In the genomic region with DNA sequence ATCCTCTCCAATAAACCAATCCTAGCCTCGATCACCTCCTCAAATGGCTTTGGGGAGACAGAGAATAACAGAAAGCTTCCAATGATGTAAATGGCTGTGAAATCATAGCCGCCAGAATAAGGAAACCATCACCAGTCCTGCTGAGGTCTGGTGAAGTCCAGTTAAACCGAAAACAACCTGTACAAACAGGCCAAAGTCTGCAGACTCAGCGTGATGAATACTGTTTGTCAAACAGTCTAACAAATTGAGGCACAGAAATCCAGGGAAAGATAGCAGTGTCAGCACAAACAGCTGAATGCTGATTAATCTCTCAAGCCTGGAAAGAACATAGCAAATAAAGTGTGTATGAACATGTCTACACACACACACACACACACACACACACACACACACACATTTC, we compare ENCODE assay signal across 21 mouse cellular contexts.
"Had no signal": no experiment of that assay in that cellular context is flagged by ENCODE, and none has a peak within 500 bp of the region (broad histone marks: within the 10 kb centered on the region; RNA-seq: fewer than 3 reads in every experiment).

No protein-coding gene starts in this region.

- H3K27me3 ChIP-seq: intestine, embryonic 15.5 days; kidney, embryonic 15.5 days; midbrain, embryonic 12.5 days; midbrain, embryonic 15.5 days; stomach, embryonic 15.5 days had no signal

- DNase-seq: kidney, adult 11 months; kidney, adult 8-10 months; kidney, postnatal 10 days; kidney, postnatal 36 days; layer of hippocampus, postnatal 36 days; lung, embryonic 14.5 days; retina, postnatal 1 day; right cerebral cortex, postnatal 25 days; spleen, adult 18-20 months; thymus, adult 18-20 months; thymus, postnatal 36 days had no signal

- H3K9ac ChIP-seq: intestine, embryonic 15.5 days; kidney, embryonic 15.5 days; liver, embryonic 14.5 days; lung, embryonic 14.5 days; midbrain, embryonic 12.5 days; midbrain, embryonic 15.5 days; stomach, embryonic 15.5 days had no signal

- H3K9me3 ChIP-seq: intestine, embryonic 15.5 days; kidney, embryonic 15.5 days; midbrain, embryonic 12.5 days; midbrain, embryonic 15.5 days; stomach, embryonic 15.5 days had no signal

- ATAC-seq: intestine, embryonic 15.5 days; lung, postnatal 0 days; midbrain, embryonic 15.5 days had no signal

- H3K27ac ChIP-seq: intestine, embryonic 15.5 days; kidney, embryonic 15.5 days; left cerebral cortex, adult 2 months; liver, embryonic 14.5 days; macrophage; midbrain, embryonic 12.5 days; midbrain, embryonic 15.5 days; stomach, embryonic 15.5 days had no signal

- H3K4me3 ChIP-seq: intestine, embryonic 15.5 days; kidney, embryonic 15.5 days; left cerebral cortex, adult 2 months; midbrain, embryonic 12.5 days; midbrain, embryonic 15.5 days; myocyte; stomach, embryonic 15.5 days had no signal

- H3K4me1 ChIP-seq: intestine, embryonic 15.5 days; kidney, embryonic 15.5 days; midbrain, embryonic 12.5 days; midbrain, embryonic 15.5 days; stomach, embryonic 15.5 days had no signal

- H3K4me2 ChIP-seq: intestine, embryonic 15.5 days; kidney, embryonic 15.5 days; lung, embryonic 14.5 days; midbrain, embryonic 12.5 days; midbrain, embryonic 15.5 days; stomach, embryonic 15.5 days had no signal

- H3K36me3 ChIP-seq: intestine, embryonic 15.5 days; kidney, embryonic 15.5 days; midbrain, embryonic 12.5 days; midbrain, embryonic 15.5 days; stomach, embryonic 15.5 days had no signal
